In genomic region chr8:115007280-115007679, GRCm38 (mm10) we compare ENCODE assay signal across 21 mouse cellular contexts.
DNase-seq lines count a peak whose midpoint lies in the region; ATAC-seq and TF ChIP-seq lines count a peak whose summit lies in the region.
"Had no signal": no experiment of that assay in that cellular context is flagged by ENCODE, and none has a peak within 500 bp of the region (broad histone marks: within the 10 kb centered on the region; RNA-seq: fewer than 3 reads in every experiment).

No protein-coding gene starts in this region.

- no peaks in the 10 kb centered on the region for H3K36me3 ChIP-seq in forebrain, embryonic 14.5 days (ENCODE audit: control insufficient read depth, insufficient read depth, low read length)
- no peaks in the 10 kb centered on the region for H3K36me3 ChIP-seq in forebrain, embryonic 11.5 days (ENCODE audit: control insufficient read depth, insufficient read depth, low read length)
- H3K36me3 ChIP-seq in lung, embryonic 14.5 days (ENCODE audit: insufficient read depth), result no peaks in the 10 kb centered on the region
- H3K36me3 ChIP-seq: embryonic facial prominence, embryonic 15.5 days; heart, embryonic 12.5 days; hindbrain, embryonic 13.5 days; limb, embryonic 12.5 days; liver, embryonic 12.5 days; stomach, embryonic 15.5 days had no signal

- ATAC-seq in forebrain, embryonic 14.5 days, result no peak
- no peak for ATAC-seq in forebrain, embryonic 11.5 days (replicated peaks; ENCODE audit: low FRiP score)
- no peak for ATAC-seq in lung, embryonic 14.5 days (ENCODE audit: insufficient read depth)
- ATAC-seq: liver, embryonic 12.5 days had no signal

- peak; percentile 46 for DNase-seq in forebrain, embryonic 14.5 days (ENCODE audit: low spot score)
- no peak for DNase-seq in forebrain, embryonic 11.5 days (ENCODE audit: low spot score)
- DNase-seq in lung, embryonic 14.5 days, result peak; percentile 52
- DNase-seq in lung, postnatal 14 days, result no peak
- DNase-seq in right cerebral cortex, postnatal 25 days, result peak; percentile 10
- DNase-seq in right cerebral cortex, adult 18-20 months, result no peak
- no peak for DNase-seq in urinary bladder, postnatal 25 days (ENCODE audit: low spot score)
- DNase-seq: cerebellum, adult 8-10 months; heart, postnatal 14 days; kidney, adult 9 months; kidney, postnatal 25 days; lung, adult 2 months; thymus, adult 2 months had no signal

- H3K4me3 ChIP-seq in forebrain, embryonic 14.5 days (ENCODE audit: low read depth, low read length), result no peak overlapping the region
- H3K4me3 ChIP-seq in forebrain, embryonic 11.5 days (ENCODE audit: low read depth, low read length), result no peak overlapping the region
- no peak overlapping the region for H3K4me3 ChIP-seq in lung, embryonic 14.5 days (ENCODE audit: low read depth, low read length)
- H3K4me3 ChIP-seq: embryonic facial prominence, embryonic 15.5 days; heart, embryonic 12.5 days; hindbrain, embryonic 13.5 days; left cerebral cortex, adult 2 months; limb, embryonic 12.5 days; liver, embryonic 12.5 days; stomach, embryonic 15.5 days had no signal

- no peak overlapping the region for H3K4me2 ChIP-seq in forebrain, embryonic 14.5 days (ENCODE audit: low read length)
- H3K4me2 ChIP-seq in forebrain, embryonic 11.5 days (ENCODE audit: low read depth, low read length, severe bottlenecking), result no peak overlapping the region
- no peak overlapping the region for H3K4me2 ChIP-seq in lung, embryonic 14.5 days
- H3K4me2 ChIP-seq: embryonic facial prominence, embryonic 15.5 days; heart, embryonic 12.5 days; hindbrain, embryonic 13.5 days; limb, embryonic 12.5 days; liver, embryonic 12.5 days; stomach, embryonic 15.5 days had no signal

- H3K27me3 ChIP-seq in forebrain, embryonic 14.5 days (replicated peaks; ENCODE audit: control insufficient read depth, insufficient read depth, low read length), result no peaks in the 10 kb centered on the region; the same call in 1 of the 2 replicates
- no peaks in the 10 kb centered on the region for H3K27me3 ChIP-seq in forebrain, embryonic 11.5 days (ENCODE audit: control insufficient read depth, insufficient read depth, low read length)
- H3K27me3 ChIP-seq in lung, embryonic 14.5 days (ENCODE audit: insufficient read depth, low read length), result no peaks in the 10 kb centered on the region
- H3K27me3 ChIP-seq: CH12.LX; embryonic facial prominence, embryonic 15.5 days; heart, embryonic 12.5 days; liver, embryonic 12.5 days; stomach, embryonic 15.5 days had no signal

- H3K4me1 ChIP-seq in forebrain, embryonic 14.5 days (ENCODE audit: control insufficient read depth, insufficient read depth, low read length), result peaks cover 8% of the 10 kb centered on the region
- H3K4me1 ChIP-seq in forebrain, embryonic 11.5 days (replicated peaks; ENCODE audit: control insufficient read depth, insufficient read depth, low read length), result peaks cover 10% of the 10 kb centered on the region; the same call in 1 of the 2 replicates
- peaks cover 31% of the 10 kb centered on the region for H3K4me1 ChIP-seq in lung, embryonic 14.5 days (ENCODE audit: insufficient read depth)
- H3K4me1 ChIP-seq: liver, embryonic 12.5 days had no signal

- H3K27ac ChIP-seq in forebrain, embryonic 14.5 days (ENCODE audit: low read depth, low read length), result no peak overlapping the region
- no peak overlapping the region for H3K27ac ChIP-seq in forebrain, embryonic 11.5 days (ENCODE audit: low read depth, low read length)
- H3K27ac ChIP-seq in lung, embryonic 14.5 days (ENCODE audit: low read depth), result no peak overlapping the region
- H3K27ac ChIP-seq: hindbrain, embryonic 13.5 days; left cerebral cortex, adult 2 months; limb, embryonic 12.5 days; liver, embryonic 12.5 days; stomach, embryonic 15.5 days had no signal

- no peak for TF ChIP-seq CTCF in lung, embryonic 14.5 days (IDR thresholded peaks at IDR 0.05; ENCODE audit: low read depth)

- H3K9me3 ChIP-seq in forebrain, embryonic 14.5 days (replicated peaks; ENCODE audit: control insufficient read depth, low read length), result no peaks in the 10 kb centered on the region
- no peaks in the 10 kb centered on the region for H3K9me3 ChIP-seq in forebrain, embryonic 11.5 days (ENCODE audit: control insufficient read depth, low read length)
- no peaks in the 10 kb centered on the region for H3K9me3 ChIP-seq in lung, embryonic 14.5 days (ENCODE audit: low read depth, low read length)
- H3K9me3 ChIP-seq: embryonic facial prominence, embryonic 15.5 days; heart, embryonic 12.5 days; hindbrain, embryonic 13.5 days; limb, embryonic 12.5 days; liver, embryonic 12.5 days; stomach, embryonic 15.5 days had no signal

- no peak overlapping the region for H3K9ac ChIP-seq in forebrain, embryonic 14.5 days (ENCODE audit: low read length)
- H3K9ac ChIP-seq in forebrain, embryonic 11.5 days (ENCODE audit: low read length), result no peak overlapping the region
- H3K9ac ChIP-seq in lung, embryonic 14.5 days, result no peak overlapping the region
- H3K9ac ChIP-seq: embryonic facial prominence, embryonic 15.5 days; heart, embryonic 12.5 days; hindbrain, embryonic 13.5 days; limb, embryonic 12.5 days; liver, embryonic 12.5 days; stomach, embryonic 15.5 days had no signal

- 26% methylated on average over 7 of the region's 7 CpGs for WGBS in forebrain, embryonic 14.5 days
- WGBS in forebrain, embryonic 11.5 days, result 41% methylated on average over 7 of the region's 7 CpGs
- 49% methylated on average over 7 of the region's 7 CpGs for WGBS in lung, embryonic 14.5 days

Comparison
In these comparisons a context has a peak if more than half of its experiments do, and no peak if none do; other contexts are left out.
1. DNase-seq: peak in forebrain, embryonic 14.5 days (single experiment), lung, embryonic 14.5 days (single experiment) and right cerebral cortex, postnatal 25 days (single experiment); none in forebrain, embryonic 11.5 days (single experiment), lung, postnatal 14 days (single experiment), right cerebral cortex, adult 18-20 months (single experiment) and urinary bladder, postnatal 25 days (single experiment).